In genomic region chr9:56900571-56900970, GRCm38 (mm10) we compare ENCODE assay signal across 11 mouse cellular contexts. TPM values are rescaled to one million over a fixed set of nuclear protein-coding genes. Genes with fewer than 3 reads are reported as not detected.
DNase-seq lines count a peak whose midpoint lies in the region; ATAC-seq lines count a peak whose summit lies in the region.
"Had no signal": no experiment of that assay in that cellular context is flagged by ENCODE, and none has a peak within 500 bp of the region (broad histone marks: within the 10 kb centered on the region; RNA-seq: fewer than 3 reads in every experiment).

No protein-coding gene starts in this region.

- no peak overlapping the region for H3K4me3 ChIP-seq in embryonic facial prominence, embryonic 15.5 days (replicated peaks)
- H3K4me3 ChIP-seq in stomach, embryonic 16.5 days (replicated peaks; ENCODE audit: low read length), result no peak overlapping the region
- H3K4me3 ChIP-seq: embryonic facial prominence, embryonic 12.5 days had no signal

- H3K4me1 ChIP-seq in embryonic facial prominence, embryonic 15.5 days, result peaks cover 23% of the 10 kb centered on the region
- no peaks in the 10 kb centered on the region for H3K4me1 ChIP-seq in stomach, embryonic 16.5 days (ENCODE audit: control insufficient read depth, insufficient read depth, low read length)

- H3K27me3 ChIP-seq in embryonic facial prominence, embryonic 15.5 days, result no peaks in the 10 kb centered on the region
- no peaks in the 10 kb centered on the region for H3K27me3 ChIP-seq in stomach, embryonic 16.5 days (ENCODE audit: control insufficient read depth, insufficient read depth, low read length)
- H3K27me3 ChIP-seq: embryonic facial prominence, embryonic 12.5 days had no signal

- H3K4me2 ChIP-seq in embryonic facial prominence, embryonic 15.5 days (replicated peaks), result peak overlapping the region; percentile 13; the same call in 1 of the 2 replicates
- no peak overlapping the region for H3K4me2 ChIP-seq in stomach, embryonic 16.5 days (ENCODE audit: low read depth, low read length)
- H3K4me2 ChIP-seq: embryonic facial prominence, embryonic 12.5 days; hindbrain, embryonic 14.5 days; lung, embryonic 14.5 days had no signal

- no peaks in the 10 kb centered on the region for H3K9me3 ChIP-seq in embryonic facial prominence, embryonic 15.5 days (replicated peaks)
- no peaks in the 10 kb centered on the region for H3K9me3 ChIP-seq in stomach, embryonic 16.5 days (replicated peaks; ENCODE audit: control insufficient read depth, low read length)
- H3K9me3 ChIP-seq: embryonic facial prominence, embryonic 12.5 days had no signal

- no peak for ATAC-seq in embryonic facial prominence, embryonic 15.5 days (ENCODE audit: insufficient number of reproducible peaks, low FRiP score, low TSS enrichment, low read depth)
- no peak for ATAC-seq in stomach, embryonic 16.5 days (ENCODE audit: insufficient read depth, low FRiP score)

- WGBS in embryonic facial prominence, embryonic 15.5 days, result 20% methylated on average over 9 of the region's 9 CpGs
- 26% methylated on average over 9 of the region's 9 CpGs for WGBS in stomach, embryonic 16.5 days

- peak; percentile 43 for DNase-seq in kidney, adult 9 months
- DNase-seq in kidney, adult 8-10 months, result no peak
- peak; percentile 18 to 23 for DNase-seq in spleen, postnatal 36 days (ENCODE audit: low spot score in 2 of 2)
- no peak for DNase-seq in spleen, postnatal 10 days (ENCODE audit: low spot score in 2 of 2)
- DNase-seq in adrenal gland, postnatal 36 days, result no peak
- DNase-seq: lung, embryonic 14.5 days had no signal

- no peak overlapping the region for H3K9ac ChIP-seq in embryonic facial prominence, embryonic 15.5 days
- H3K9ac ChIP-seq in stomach, embryonic 16.5 days (ENCODE audit: low read length), result no peak overlapping the region
- H3K9ac ChIP-seq: embryonic facial prominence, embryonic 12.5 days; hindbrain, embryonic 14.5 days; lung, embryonic 14.5 days had no signal

- H3K36me3 ChIP-seq in embryonic facial prominence, embryonic 15.5 days, result no peaks in the 10 kb centered on the region; the same call in 1 of the 2 replicates
- no peaks in the 10 kb centered on the region for H3K36me3 ChIP-seq in stomach, embryonic 16.5 days (ENCODE audit: control insufficient read depth, insufficient read depth, low read length)
- H3K36me3 ChIP-seq: embryonic facial prominence, embryonic 12.5 days had no signal

- peak overlapping the region; percentile 67 for H3K27ac ChIP-seq in embryonic facial prominence, embryonic 15.5 days (replicated peaks)
- peak overlapping the region; percentile 88 for H3K27ac ChIP-seq in stomach, embryonic 16.5 days (ENCODE audit: low read length)
- H3K27ac ChIP-seq: embryonic facial prominence, embryonic 12.5 days; hindbrain, embryonic 14.5 days had no signal

RNA-seq across cellular contexts. Expression of gene Snx33, which starts 27.6 kb away (rescaled TPM):
- 10.3 and 12.2 TPM in 2 replicates for polyA plus RNA-seq in embryonic facial prominence, embryonic 15.5 days (2015; fragmentation: Nextera tagmentation; extraction: Ambion mirVana)
- 12.9 and 13.1 TPM in 2 replicates for polyA plus RNA-seq in stomach, embryonic 16.5 days (2015; fragmentation: Nextera tagmentation; extraction: Ambion mirVana)
- 10 to 100 TPM; 24.2 to 27.9 TPM for total RNA-seq in adrenal gland, postnatal 36 days (2021)

RNA-seq across cellular contexts. Expression of gene Cspg4, which starts 35.7 kb away (rescaled TPM):
- polyA plus RNA-seq in embryonic facial prominence, embryonic 15.5 days (2015; fragmentation: Nextera tagmentation; extraction: Ambion mirVana), result 31.2 and 34.1 TPM in 2 replicates
- polyA plus RNA-seq in stomach, embryonic 16.5 days (2015; fragmentation: Nextera tagmentation; extraction: Ambion mirVana), result 24.0 and 28.1 TPM in 2 replicates
- 10 to 100 TPM in 1 of 2 experiments, 1 to 10 TPM in 1; 9.7 to 12.0 TPM for total RNA-seq in adrenal gland, postnatal 36 days (2021)

RNA-seq across cellular contexts. Expression of gene Odf3l1, which starts 36.1 kb away (rescaled TPM):
- 0.88 and 1.1 TPM in 2 replicates for polyA plus RNA-seq in embryonic facial prominence, embryonic 15.5 days (2015; fragmentation: Nextera tagmentation; extraction: Ambion mirVana)
- polyA plus RNA-seq in stomach, embryonic 16.5 days (2015; fragmentation: Nextera tagmentation; extraction: Ambion mirVana), result 1.2 and 1.3 TPM in 2 replicates
- 1 to 10 TPM in 1 of 2 experiments, under 1 TPM in 1; 0.63 to 1.7 TPM for total RNA-seq in adrenal gland, postnatal 36 days (2021)
- total RNA-seq: left cerebral cortex, adult 18-20 months had no signal
- polyA plus RNA-seq: hindbrain, embryonic 14.5 days had no signal

RNA-seq across cellular contexts. Expression of gene Imp3, which starts 36.7 kb away (rescaled TPM):
- polyA plus RNA-seq in embryonic facial prominence, embryonic 15.5 days (2015; fragmentation: Nextera tagmentation; extraction: Ambion mirVana), result 89.4 and 95.0 TPM in 2 replicates
- polyA plus RNA-seq in stomach, embryonic 16.5 days (2015; fragmentation: Nextera tagmentation; extraction: Ambion mirVana), result 73.9 and 80.1 TPM in 2 replicates
- 100 to 1,000 TPM in 1 of 2 experiments, 10 to 100 TPM in 1; 89.4 to 106 TPM for total RNA-seq in adrenal gland, postnatal 36 days (2021)

RNA-seq across cellular contexts. Expression of gene Snupn, which starts 50.1 kb away (rescaled TPM):
- 25.3 and 27.9 TPM in 2 replicates for polyA plus RNA-seq in embryonic facial prominence, embryonic 15.5 days (2015; fragmentation: Nextera tagmentation; extraction: Ambion mirVana)
- 19.8 and 20.0 TPM in 2 replicates for polyA plus RNA-seq in stomach, embryonic 16.5 days (2015; fragmentation: Nextera tagmentation; extraction: Ambion mirVana)
- 10 to 100 TPM; 11.7 to 12.4 TPM for total RNA-seq in adrenal gland, postnatal 36 days (2021)

Comparison
In these comparisons a context has a peak if more than half of its experiments do, and no peak if none do; other contexts are left out.
1. DNase-seq: peak in kidney, adult 9 months (single experiment) and spleen, postnatal 36 days (2 of 2); none in kidney, adult 8-10 months (0 of 2), spleen, postnatal 10 days (0 of 2) and adrenal gland, postnatal 36 days (0 of 2).